Mouse (Mus musculus): Measurements from ENCODE around the gene C530008M17Rik. TPM values are rescaled to one million over a fixed set of nuclear protein-coding genes. Genes with fewer than 3 reads are reported as not detected.

The C530008M17Rik gene
- polyA plus RNA-seq, 1 experiment from 2014 or later, result 5.7 TPM

GRCm38 (mm10) chr5:76707072-76707471 lies 50.8 kb downstream of the C530008M17Rik start:
- no peaks in the 10 kb centered on the region for H3K9me3 ChIP-seq (replicated peaks; ENCODE audit: control insufficient read depth, low read length)
- H3K36me3 ChIP-seq (ENCODE audit: control insufficient read depth, insufficient read depth), result no peaks in the 10 kb centered on the region
- H3K4me1 ChIP-seq (ENCODE audit: control insufficient read depth, low read depth, low read length), result no peaks in the 10 kb centered on the region; the same call in 1 of the 2 replicates
- no peak overlapping the region for H3K4me3 ChIP-seq (ENCODE audit: low read depth, low read length)
- H3K9ac ChIP-seq (ENCODE audit: low read depth, low read length), result no peak overlapping the region
- no peak overlapping the region for H3K4me2 ChIP-seq (ENCODE audit: low read depth, low read length)
- 82% methylated on average over 3 of the region's 3 CpGs for WGBS (ENCODE audit: insufficient replicate concordance)
- H3K27me3 ChIP-seq (ENCODE audit: control insufficient read depth, insufficient read depth, low read depth, low read length), result no peaks in the 10 kb centered on the region
- H3K27ac ChIP-seq (ENCODE audit: low read length), result no peak overlapping the region
- ATAC-seq (ENCODE audit: low read depth), result no peak

DNA sequence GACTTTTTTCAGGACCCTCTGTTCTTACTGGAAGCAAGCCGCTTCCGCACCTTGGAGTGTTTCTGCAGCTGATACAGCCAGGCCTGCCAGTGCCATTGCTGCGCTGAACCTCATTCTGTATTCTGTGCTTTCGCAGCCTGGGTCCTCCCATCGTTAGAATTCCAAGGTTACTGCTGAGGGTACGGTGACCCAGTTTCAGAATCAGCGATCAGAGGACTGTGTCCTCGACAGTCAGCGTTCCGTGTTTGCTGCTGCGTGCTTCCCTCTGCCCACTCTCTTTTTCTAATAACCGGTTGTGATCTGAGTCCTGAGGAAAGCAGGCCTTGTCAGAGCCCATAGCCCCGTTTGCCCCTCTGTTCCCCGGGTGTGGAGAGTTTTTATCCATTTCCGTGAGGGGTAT lies 51.7 kb downstream of the C530008M17Rik start:
- ATAC-seq (ENCODE audit: low read depth), result no peak
- Histone ChIP-seq H3K27me3 (ENCODE audit: control insufficient read depth, insufficient read depth, low read depth, low read length) (no peaks in the 10 kb centered on the region), H3K4me2 (ENCODE audit: low read depth, low read length) (no peak overlapping the region), H3K4me1 (ENCODE audit: control insufficient read depth, low read depth, low read length) (no peaks in the 10 kb centered on the region; the same call in 1 of the 2 replicates), H3K9ac (ENCODE audit: low read depth, low read length) (no peak overlapping the region), H3K27ac (ENCODE audit: low read length) (no peak overlapping the region), H3K36me3 (ENCODE audit: control insufficient read depth, insufficient read depth) (no peaks in the 10 kb centered on the region), H3K4me3 (ENCODE audit: low read depth, low read length) (no peak overlapping the region), H3K9me3 (replicated peaks; ENCODE audit: control insufficient read depth, low read length) (no peaks in the 10 kb centered on the region)
- 83% methylated on average over 15 of the region's 15 CpGs for WGBS (ENCODE audit: insufficient replicate concordance)

DNA sequence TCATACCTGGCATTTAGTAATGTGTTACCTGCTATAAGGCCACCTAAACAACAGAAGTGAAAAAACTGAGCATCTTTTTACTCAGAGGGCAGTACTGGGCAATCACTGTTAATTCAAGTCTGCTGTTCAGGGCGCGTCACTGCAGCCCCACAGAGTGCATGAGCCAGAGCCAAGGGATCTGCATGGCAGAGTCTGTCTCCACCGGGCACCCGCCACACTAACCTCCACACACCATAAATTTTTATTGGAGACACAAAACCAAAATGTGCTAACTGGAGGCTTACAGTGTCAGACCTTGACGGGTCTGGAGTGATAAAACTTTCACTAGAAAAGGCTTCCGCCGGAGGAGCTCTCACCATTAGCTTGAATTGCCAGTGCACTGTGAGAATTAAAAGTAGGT lies 57.4 kb downstream of the C530008M17Rik start:
- Histone ChIP-seq H3K36me3 (ENCODE audit: control insufficient read depth, insufficient read depth) (no peaks in the 10 kb centered on the region), H3K27me3 (ENCODE audit: control insufficient read depth, insufficient read depth, low read depth, low read length) (no peaks in the 10 kb centered on the region), H3K4me1 (ENCODE audit: control insufficient read depth, low read depth, low read length) (no peaks in the 10 kb centered on the region), H3K9me3 (replicated peaks; ENCODE audit: control insufficient read depth, low read length) (no peaks in the 10 kb centered on the region), H3K27ac (ENCODE audit: low read length) (no peak overlapping the region), H3K4me2 (ENCODE audit: low read depth, low read length) (no peak overlapping the region), H3K4me3 (ENCODE audit: low read depth, low read length) (no peak overlapping the region), H3K9ac (ENCODE audit: low read depth, low read length) (no peak overlapping the region)
- ATAC-seq (ENCODE audit: low read depth), result no peak
- 80% methylated on average over 7 of the region's 7 CpGs for WGBS (ENCODE audit: insufficient replicate concordance)

DNA sequence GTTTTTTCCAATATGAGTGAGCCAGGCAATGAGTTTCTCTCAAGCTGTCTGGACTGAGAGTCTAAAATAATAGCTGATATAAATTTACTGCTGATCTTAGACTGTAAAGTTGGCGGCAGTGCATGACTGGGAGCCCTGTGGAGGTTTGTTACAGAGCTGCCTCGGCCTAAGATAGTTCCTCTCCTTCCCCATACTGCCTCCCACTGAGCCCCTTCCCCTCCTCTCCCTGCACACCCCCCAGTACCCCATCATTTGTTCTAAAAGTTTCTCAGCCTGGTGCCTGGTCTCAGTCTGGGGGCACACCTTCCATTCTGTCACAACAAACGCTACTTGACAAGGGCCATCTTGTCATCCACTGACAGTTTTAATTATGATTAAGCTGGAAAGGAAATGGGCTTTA lies 63.6 kb downstream of the C530008M17Rik start:
- no peak overlapping the region for H3K4me3 ChIP-seq (ENCODE audit: low read depth, low read length)
- H3K27ac ChIP-seq (ENCODE audit: low read length), result no peak overlapping the region
- H3K9ac ChIP-seq (ENCODE audit: low read depth, low read length), result no peak overlapping the region
- H3K27me3 ChIP-seq (ENCODE audit: control insufficient read depth, insufficient read depth, low read depth, low read length), result no peaks in the 10 kb centered on the region
- H3K4me1 ChIP-seq (ENCODE audit: control insufficient read depth, low read depth, low read length), result no peaks in the 10 kb centered on the region
- no peak for ATAC-seq (ENCODE audit: low read depth)
- no peaks in the 10 kb centered on the region for H3K9me3 ChIP-seq (replicated peaks; ENCODE audit: control insufficient read depth, low read length)
- H3K4me2 ChIP-seq (ENCODE audit: low read depth, low read length), result no peak overlapping the region
- WGBS (ENCODE audit: insufficient replicate concordance), result 82% methylated on average over 3 of the region's 3 CpGs
- no peaks in the 10 kb centered on the region for H3K36me3 ChIP-seq (ENCODE audit: control insufficient read depth, insufficient read depth)

- H3K36me3 ChIP-seq (ENCODE audit: control insufficient read depth, insufficient read depth), result no peaks in the 10 kb centered on the region
- 77% methylated on average over 2 of the region's 2 CpGs for WGBS (ENCODE audit: insufficient replicate concordance)
- ATAC-seq (ENCODE audit: low read depth), result no peak
- no peak overlapping the region for H3K4me2 ChIP-seq (ENCODE audit: low read depth, low read length)
- H3K4me1 ChIP-seq (ENCODE audit: control insufficient read depth, low read depth, low read length), result no peaks in the 10 kb centered on the region
- no peak overlapping the region for H3K27ac ChIP-seq (ENCODE audit: low read length)
- no peaks in the 10 kb centered on the region for H3K27me3 ChIP-seq (ENCODE audit: control insufficient read depth, insufficient read depth, low read depth, low read length)
- H3K4me3 ChIP-seq (ENCODE audit: low read depth, low read length), result no peak overlapping the region
- H3K9me3 ChIP-seq (replicated peaks; ENCODE audit: control insufficient read depth, low read length), result no peaks in the 10 kb centered on the region
- no peak overlapping the region for H3K9ac ChIP-seq (ENCODE audit: low read depth, low read length)
Measured at GRCm38 (mm10) chr5:76724878-76725277, 68.6 kb downstream of the C530008M17Rik start.

DNA sequence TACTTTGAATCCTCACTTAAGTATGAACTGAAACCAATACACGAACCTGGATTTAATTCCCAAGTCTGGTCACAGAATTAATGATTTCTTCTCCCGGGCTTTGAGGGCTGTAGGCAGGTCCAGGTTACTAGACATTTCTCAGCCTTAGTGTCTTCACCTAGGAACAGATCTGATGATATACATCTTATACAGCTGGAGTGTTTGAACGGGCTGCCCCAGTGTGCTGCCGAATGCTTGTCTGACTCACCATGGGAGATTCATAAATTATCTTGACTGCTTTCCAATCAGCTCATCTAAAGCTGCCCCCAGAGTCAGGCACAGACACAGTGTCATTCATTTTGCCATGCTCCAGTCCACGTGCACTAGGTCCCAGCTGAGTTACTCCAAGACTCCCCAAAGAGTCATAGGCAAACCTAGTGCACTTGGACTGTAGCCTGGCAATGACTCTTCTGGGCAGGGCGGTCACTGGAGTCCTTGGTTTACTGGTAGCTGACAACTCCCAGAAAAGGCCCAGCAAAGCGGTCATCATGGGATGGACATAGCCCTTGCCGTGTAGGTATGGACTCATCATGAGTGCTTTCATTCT lies 70.3 kb downstream of the C530008M17Rik start:
- 84% methylated on average over 8 of the region's 8 CpGs for WGBS (ENCODE audit: insufficient replicate concordance)

DNA sequence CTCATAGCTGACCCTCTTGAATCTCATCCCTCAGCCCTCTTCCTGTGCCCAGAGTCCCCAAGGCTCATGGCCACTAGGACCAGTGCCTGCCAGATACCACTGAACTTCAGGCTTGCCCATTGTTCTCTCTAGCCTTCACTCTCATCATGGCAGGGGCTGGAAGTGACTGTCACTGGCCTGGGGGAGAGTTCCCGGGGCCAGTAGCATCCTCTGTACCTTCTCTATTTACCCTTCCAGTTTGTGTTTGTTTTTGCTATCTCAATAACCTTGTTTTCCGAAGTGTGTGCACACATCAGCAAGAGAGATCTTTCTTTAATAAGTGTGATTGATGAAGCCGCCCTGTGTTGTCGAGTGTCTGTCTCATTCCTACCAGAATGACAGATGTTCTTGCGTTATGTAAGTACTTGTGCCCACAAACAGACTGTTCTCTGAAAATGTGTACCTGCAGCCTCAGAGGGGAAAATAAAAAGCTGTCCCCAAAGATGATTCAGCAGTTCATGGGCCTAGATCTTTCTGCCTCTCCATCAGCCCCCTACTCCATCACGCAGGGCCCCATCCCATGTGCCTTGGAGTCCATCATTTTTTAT lies 76.8 kb downstream of the C530008M17Rik start:
- no peak overlapping the region for H3K27ac ChIP-seq (ENCODE audit: low read length)
- H3K9me3 ChIP-seq (replicated peaks; ENCODE audit: control insufficient read depth, low read length), result no peaks in the 10 kb centered on the region
- H3K4me1 ChIP-seq (ENCODE audit: control insufficient read depth, low read depth, low read length), result no peaks in the 10 kb centered on the region
- no peak overlapping the region for H3K9ac ChIP-seq (ENCODE audit: low read depth, low read length)
- no peaks in the 10 kb centered on the region for H3K36me3 ChIP-seq (ENCODE audit: control insufficient read depth, insufficient read depth)
- no peaks in the 10 kb centered on the region for H3K27me3 ChIP-seq (ENCODE audit: control insufficient read depth, insufficient read depth, low read depth, low read length)
- WGBS (ENCODE audit: insufficient replicate concordance), result 66% methylated on average over 6 of the region's 6 CpGs
- H3K4me2 ChIP-seq (ENCODE audit: low read depth, low read length), result no peak overlapping the region
- ATAC-seq (ENCODE audit: low read depth), result no peak
- H3K4me3 ChIP-seq (ENCODE audit: low read depth, low read length), result no peak overlapping the region

More for the DNA sequence above, 70.3 kb downstream of the C530008M17Rik start:
- no peak overlapping the region for H3K4me2 ChIP-seq (ENCODE audit: low read depth, low read length)
- H3K27ac ChIP-seq (ENCODE audit: low read length), result no peak overlapping the region
- no peaks in the 10 kb centered on the region for H3K36me3 ChIP-seq (ENCODE audit: control insufficient read depth, insufficient read depth)
- H3K9me3 ChIP-seq (replicated peaks; ENCODE audit: control insufficient read depth, low read length), result no peaks in the 10 kb centered on the region
- H3K4me3 ChIP-seq (ENCODE audit: low read depth, low read length), result no peak overlapping the region
- ATAC-seq (ENCODE audit: low read depth), result no peak
- H3K27me3 ChIP-seq (ENCODE audit: control insufficient read depth, insufficient read depth, low read depth, low read length), result no peaks in the 10 kb centered on the region
- no peaks in the 10 kb centered on the region for H3K4me1 ChIP-seq (ENCODE audit: control insufficient read depth, low read depth, low read length)
- H3K9ac ChIP-seq (ENCODE audit: low read depth, low read length), result no peak overlapping the region

DNA sequence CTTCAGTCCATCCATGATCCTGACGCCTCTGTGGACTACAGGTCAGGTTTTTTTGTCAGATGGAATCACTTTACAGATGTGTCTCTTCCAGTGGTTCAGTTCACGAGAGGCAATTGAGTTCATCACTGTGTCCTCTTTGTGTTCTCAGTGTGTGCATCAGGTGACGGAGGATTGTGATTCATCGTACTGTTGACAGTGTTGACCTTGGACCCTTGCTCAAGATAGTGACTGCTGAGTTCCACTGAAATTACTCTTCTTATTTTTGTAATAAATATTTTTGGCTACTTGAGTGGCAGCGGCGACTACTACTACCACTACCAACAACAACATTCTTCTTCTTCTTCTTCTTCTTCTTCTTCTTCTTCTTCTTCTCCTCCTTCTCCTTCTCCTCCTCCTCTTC lies 85.2 kb downstream of the C530008M17Rik start:
- H3K4me1 ChIP-seq (ENCODE audit: control insufficient read depth, low read depth, low read length), result no peaks in the 10 kb centered on the region
- WGBS (ENCODE audit: insufficient replicate concordance), result 87% methylated on average over 6 of the region's 6 CpGs
- ATAC-seq (ENCODE audit: low read depth), result no peak
- no peaks in the 10 kb centered on the region for H3K27me3 ChIP-seq (ENCODE audit: control insufficient read depth, insufficient read depth, low read depth, low read length)
- no peak overlapping the region for H3K4me3 ChIP-seq (ENCODE audit: low read depth, low read length)
- no peak overlapping the region for H3K4me2 ChIP-seq (ENCODE audit: low read depth, low read length)
- no peak overlapping the region for H3K27ac ChIP-seq (ENCODE audit: low read length)
- H3K9ac ChIP-seq (ENCODE audit: low read depth, low read length), result no peak overlapping the region
- H3K36me3 ChIP-seq (ENCODE audit: control insufficient read depth, insufficient read depth), result no peaks in the 10 kb centered on the region
- no peaks in the 10 kb centered on the region for H3K9me3 ChIP-seq (replicated peaks; ENCODE audit: control insufficient read depth, low read length)

DNA sequence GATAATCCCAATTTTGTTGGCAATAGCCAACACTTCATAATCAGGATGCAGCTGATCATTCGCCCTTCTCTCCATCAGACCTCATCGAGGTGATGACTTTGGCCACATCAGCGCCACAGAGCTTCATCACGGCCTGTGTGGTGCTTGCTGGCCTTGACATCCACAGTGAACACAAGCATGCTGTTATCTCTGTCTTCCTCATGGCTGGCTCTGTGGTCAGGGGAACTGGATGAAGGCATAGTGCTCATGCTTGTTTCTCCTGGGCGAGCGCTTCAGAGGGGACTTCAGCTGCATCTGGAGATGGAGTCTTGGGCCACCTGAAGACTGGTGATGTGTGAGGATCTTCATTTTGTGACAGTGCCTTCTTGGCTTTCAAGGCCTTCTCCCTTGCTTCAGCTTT lies 85.8 kb downstream of the C530008M17Rik start:
- H3K36me3 ChIP-seq (ENCODE audit: control insufficient read depth, insufficient read depth), result no peaks in the 10 kb centered on the region
- H3K27ac ChIP-seq (ENCODE audit: low read length), result no peak overlapping the region
- H3K9me3 ChIP-seq (replicated peaks; ENCODE audit: control insufficient read depth, low read length), result no peaks in the 10 kb centered on the region
- no peaks in the 10 kb centered on the region for H3K27me3 ChIP-seq (ENCODE audit: control insufficient read depth, insufficient read depth, low read depth, low read length)
- H3K4me3 ChIP-seq (ENCODE audit: low read depth, low read length), result no peak overlapping the region
- ATAC-seq (ENCODE audit: low read depth), result no peak
- no peaks in the 10 kb centered on the region for H3K4me1 ChIP-seq (ENCODE audit: control insufficient read depth, low read depth, low read length)
- WGBS (ENCODE audit: insufficient replicate concordance), result 64% methylated on average over 6 of the region's 6 CpGs
- no peak overlapping the region for H3K4me2 ChIP-seq (ENCODE audit: low read depth, low read length)
- H3K9ac ChIP-seq (ENCODE audit: low read depth, low read length), result no peak overlapping the region
